Mouse (Mus musculus) brain, embryonic 14.5 days (tissue): ENCODE data around the gene Il4i1. TPM values are rescaled to one million over a fixed set of nuclear protein-coding genes. Genes with fewer than 3 reads are reported as not detected.

ENCODE experiments used
- DNase-seq: peaks from one replicate; pipeline ENCODE4 v3.0.0-alpha.2; 2011; ENCODE audit warnings: low read depth
- CTCF ChIP-seq: fragments of 200-500 bp; IDR thresholded peaks from 2 replicates; pipeline ENCODE4 v1.5.1; 2012; ENCODE audit warnings: inconsistent platforms, mild to moderate bottlenecking, moderate library complexity, borderline replicate concordance; ENCODE audit not compliant: insufficient read depth, insufficient read length; ENCODE audit errors: extremely low read depth
- POLR2A ChIP-seq: fragments of 200-500 bp; IDR thresholded peaks from 2 replicates; pipeline ENCODE4 v1.6.1; 2012; ENCODE audit warnings: mild to moderate bottlenecking, inconsistent platforms, borderline replicate concordance; ENCODE audit not compliant: poor library complexity, insufficient read depth, insufficient read length, severe bottlenecking; ENCODE audit errors: extremely low read depth
- polyA plus RNA-seq: library from polyadenylated mRNA; depleted of rRNA; stranded (reverse); fragments of >200 nt; gene quantifications from 2 replicates; pipeline ENCODE4 v1.2.3, GENCODE M21; 2012; rRNA removed

The Il4i1 gene
- polyA plus RNA-seq, 1 experiment: 0.42 TPM

DNA sequence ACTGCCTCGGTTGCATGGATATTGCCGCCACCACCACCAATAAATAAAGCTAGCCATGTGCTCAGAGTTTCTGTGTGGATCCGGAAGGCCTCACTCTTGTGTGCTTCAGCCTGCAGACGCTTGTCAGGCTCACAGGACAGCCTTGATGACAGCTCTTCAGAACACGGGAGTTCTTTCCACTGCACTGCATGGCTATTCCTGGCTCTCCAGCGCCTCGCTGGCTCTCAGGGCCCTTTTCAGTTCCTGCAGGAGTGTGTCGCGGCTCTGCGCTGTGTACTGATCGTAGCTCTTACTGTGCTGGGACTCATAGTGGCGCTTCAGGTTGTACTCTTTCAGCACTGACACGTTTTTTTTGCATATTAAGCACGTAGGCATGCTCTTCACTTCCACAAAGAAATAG, 61.6 kb downstream of the Il4i1 start:
- TF ChIP-seq POLR2A (no peak), CTCF (no peak)
- DNase-seq: no peak

DNA sequence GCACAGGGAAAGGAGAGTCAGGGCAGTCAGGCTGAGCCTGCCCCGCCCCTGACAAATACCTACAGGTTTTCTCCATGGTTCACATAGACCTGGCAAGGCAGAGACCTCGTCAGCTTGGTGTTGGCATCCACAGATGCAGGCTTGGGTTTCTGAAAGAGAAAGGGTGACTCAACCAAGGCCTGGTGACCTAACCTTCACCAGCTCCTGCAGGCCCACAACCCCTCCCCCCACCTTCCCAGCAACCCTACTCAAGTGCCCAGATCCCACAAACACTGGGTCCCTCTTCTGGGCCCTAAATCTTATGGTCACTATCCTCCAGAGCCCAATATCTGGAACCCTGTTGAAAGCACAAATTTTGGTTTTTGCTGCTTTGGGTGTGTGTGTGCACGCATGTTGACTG, 66.8 kb downstream of the Il4i1 start:
- DNase-seq: no peak
- no peak for TF ChIP-seq CTCF
- no peak for TF ChIP-seq POLR2A

DNA sequence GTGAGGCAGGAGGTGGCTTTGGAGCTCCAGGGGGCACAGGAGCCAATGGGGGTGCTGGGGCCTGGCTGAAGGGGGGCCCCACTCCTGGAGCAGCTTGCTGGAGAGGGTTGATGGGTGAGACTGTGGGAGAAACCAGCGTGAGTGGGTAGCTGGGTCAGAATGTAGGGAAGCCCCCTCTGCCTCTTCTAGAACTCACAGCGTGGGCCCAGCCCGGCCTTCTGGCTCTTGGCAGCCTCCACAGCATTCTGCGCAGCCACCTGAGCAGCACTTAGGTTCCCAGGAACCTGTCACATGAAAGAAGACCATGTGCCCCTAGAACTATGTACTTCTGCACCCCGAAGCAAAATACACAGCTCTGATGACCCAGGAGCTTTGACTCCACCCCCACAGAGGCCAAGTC, 68.5 kb downstream of the Il4i1 start:
- no peak for DNase-seq
- TF ChIP-seq CTCF: no peak
- TF ChIP-seq POLR2A: no peak

- no peak for TF ChIP-seq CTCF
- no peak for TF ChIP-seq POLR2A
- DNase-seq: no peak
Measured at GRCm38 (mm10) chr7:44886964-44887363, 70.8 kb downstream of the Il4i1 start.

DNA sequence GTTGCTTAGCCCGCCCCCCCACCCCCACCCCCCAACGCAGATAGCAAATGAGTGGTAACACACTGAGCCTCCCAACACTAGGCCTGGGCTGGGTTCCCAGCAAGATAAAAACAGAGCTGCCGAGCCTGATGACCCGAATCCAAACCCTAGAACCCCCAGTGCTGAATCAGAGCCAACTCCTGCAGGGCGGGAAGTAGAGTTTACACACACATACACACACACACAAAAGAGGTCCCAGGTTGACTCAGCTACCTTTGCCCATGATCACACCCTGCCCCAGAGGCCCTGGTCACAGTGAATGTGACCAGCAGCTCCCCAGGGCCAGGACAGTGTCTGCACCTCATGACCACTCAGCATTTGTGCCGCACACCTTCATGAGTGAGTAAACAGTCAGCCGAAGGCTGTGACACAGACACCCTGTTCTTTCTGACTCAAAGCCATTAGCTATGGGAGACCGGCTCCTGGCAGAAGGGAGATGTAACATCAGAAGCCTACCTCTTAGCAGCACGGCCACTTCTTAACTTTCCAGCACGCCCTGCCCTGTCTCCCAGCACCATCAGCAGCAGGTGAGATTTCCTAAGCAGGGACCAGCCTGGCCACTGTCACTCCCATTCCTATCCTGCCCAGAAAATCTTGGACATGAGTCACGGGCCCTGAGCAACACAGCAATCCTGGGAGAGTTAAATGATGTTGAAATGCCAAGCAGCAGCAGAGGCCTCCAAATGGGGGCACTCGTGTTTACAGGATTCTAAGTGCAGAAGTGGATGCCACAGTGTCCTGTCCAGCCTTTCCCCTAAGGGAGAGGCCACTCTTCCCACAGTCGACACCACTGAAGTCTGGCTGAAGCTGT, 72.3 kb downstream of the Il4i1 start:
- TF ChIP-seq CTCF (no peak), POLR2A (no peak)
- no peak for DNase-seq

DNA sequence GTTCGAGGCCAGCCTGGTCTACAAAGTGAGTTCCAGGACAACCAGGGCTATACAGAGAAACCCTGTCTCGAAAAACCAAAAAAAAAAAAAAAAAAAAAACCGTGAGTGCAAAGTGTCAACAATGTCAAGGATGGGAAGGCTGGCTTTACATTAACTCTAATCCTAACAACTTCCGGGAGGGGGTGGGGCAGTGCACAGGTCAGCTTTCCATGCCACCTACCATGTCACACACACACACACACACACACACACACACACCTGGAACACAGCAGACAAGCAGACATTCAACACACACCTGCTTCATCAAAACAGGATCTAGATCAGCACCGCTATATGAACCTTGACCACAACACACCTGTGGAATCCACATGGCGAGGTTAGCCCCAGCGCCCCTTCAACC, 74.0 kb downstream of the Il4i1 start:
- no peak for TF ChIP-seq CTCF
- TF ChIP-seq POLR2A: no peak
- no peak for DNase-seq

Other genes with a start within 250 kb of the Il4i1 start
- gene Napsa, start 244.0 kb upstream of the Il4i1 start, polyA plus RNA-seq: 0.16 and 0.42 TPM in 2 replicates
- gene Kcnc3, start 225.7 kb upstream of the Il4i1 start, polyA plus RNA-seq: 16.6 and 27.2 TPM in 2 replicates
- gene Myh14, start 145.5 kb upstream of the Il4i1 start, polyA plus RNA-seq: 0.72 and 1.8 TPM in 2 replicates
- not detected in 2 replicates for gene Izumo2, start 107.6 kb upstream of the Il4i1 start, polyA plus RNA-seq
- 31.1 and 45.0 TPM in 2 replicates for gene Vrk3, start 68.0 kb upstream of the Il4i1 start, polyA plus RNA-seq
- gene Zfp473, start 65.3 kb upstream of the Il4i1 start, polyA plus RNA-seq: 1.0 and 1.1 TPM in 2 replicates
- 73.9 and 96.1 TPM in 2 replicates for gene Nup62, start 299 bp upstream of the Il4i1 start, polyA plus RNA-seq
- 24.8 and 36.4 TPM in 2 replicates for gene Atf5, start 271 bp downstream of the Il4i1 start, polyA plus RNA-seq
- 141 and 160 TPM in 2 replicates for gene Akt1s1, start 32.6 kb downstream of the Il4i1 start, polyA plus RNA-seq
- 96.8 and 124 TPM in 2 replicates for gene Tbc1d17, start 32.7 kb downstream of the Il4i1 start, polyA plus RNA-seq
- 33.1 and 42.3 TPM in 2 replicates for gene Pnkp, start 40.8 kb downstream of the Il4i1 start, polyA plus RNA-seq
- gene Ptov1, start 53.4 kb downstream of the Il4i1 start, polyA plus RNA-seq: 927 and 1,026 TPM in 2 replicates
- gene Med25, start 76.3 kb downstream of the Il4i1 start, polyA plus RNA-seq: 205 and 206 TPM in 2 replicates
- 29.7 and 47.4 TPM in 2 replicates for gene Fuz, start 79.7 kb downstream of the Il4i1 start, polyA plus RNA-seq
- gene Ap2a1, start 113.1 kb downstream of the Il4i1 start, polyA plus RNA-seq: 165 and 185 TPM in 2 replicates
- gene Tsks, start 126.8 kb downstream of the Il4i1 start, polyA plus RNA-seq: 0.04 and 0.05 TPM in 2 replicates
- 102 and 135 TPM in 2 replicates for gene Cpt1c, start 158.5 kb downstream of the Il4i1 start, polyA plus RNA-seq
- 824 and 992 TPM in 2 replicates for gene Prmt1, start 170.2 kb downstream of the Il4i1 start, polyA plus RNA-seq
- 84.4 and 130 TPM in 2 replicates for gene Irf3, start 181.3 kb downstream of the Il4i1 start, polyA plus RNA-seq
- 20.5 and 33.9 TPM in 2 replicates for gene Bcl2l12, start 182.3 kb downstream of the Il4i1 start, polyA plus RNA-seq
- 125 and 147 TPM in 2 replicates for gene Scaf1, start 200.0 kb downstream of the Il4i1 start, polyA plus RNA-seq
- 18.2 and 20.7 TPM in 2 replicates for gene Rras, start 201.6 kb downstream of the Il4i1 start, polyA plus RNA-seq
- 10.5 and 39.1 TPM in 2 replicates for gene Prr12, start 236.5 kb downstream of the Il4i1 start, polyA plus RNA-seq
- 81.9 and 84.1 TPM in 2 replicates for gene Nosip, start 246.0 kb downstream of the Il4i1 start, polyA plus RNA-seq
- 25.0 and 30.6 TPM in 2 replicates for gene Prrg2, start 246.3 kb downstream of the Il4i1 start, polyA plus RNA-seq